ENCODE assay signal across 25 mouse cellular contexts in genomic region chr12:116368857-116369256, GRCm38 (mm10).
"Had no signal": no experiment of that assay in that cellular context is flagged by ENCODE, and none has a peak within 500 bp of the region (broad histone marks: within the 10 kb centered on the region; RNA-seq: fewer than 3 reads in every experiment).

No protein-coding gene starts in this region.

- DNase-seq: cerebellum, adult 9-11 months; cerebellum, postnatal 10 days; cerebellum, postnatal 14 days; cerebellum, postnatal 25 days; cerebellum, postnatal 36 days; embryo, embryonic 11 days; forebrain, postnatal 0 days; gastrocnemius, adult 2 months; gastrocnemius, postnatal 10 days; gastrocnemius, postnatal 14 days; gastrocnemius, postnatal 25 days; gastrocnemius, postnatal 36 days; heart, adult 11 months; heart, adult 18-20 months; heart, adult 2 months had no signal

- H3K4me1 ChIP-seq: embryonic facial prominence, embryonic 10.5 days; embryonic facial prominence, embryonic 12.5 days; embryonic facial prominence, embryonic 13.5 days; embryonic facial prominence, embryonic 15.5 days; forebrain, embryonic 10.5 days; forebrain, embryonic 12.5 days; forebrain, embryonic 13.5 days; forebrain, embryonic 15.5 days; heart, embryonic 10.5 days had no signal

- H3K27ac ChIP-seq: embryonic facial prominence, embryonic 10.5 days; embryonic facial prominence, embryonic 12.5 days; embryonic facial prominence, embryonic 13.5 days; embryonic facial prominence, embryonic 15.5 days; forebrain, embryonic 10.5 days; forebrain, embryonic 12.5 days; forebrain, embryonic 13.5 days; forebrain, embryonic 15.5 days; heart, adult 2 months; heart, embryonic 10.5 days had no signal

- H3K9me3 ChIP-seq: embryonic facial prominence, embryonic 10.5 days; embryonic facial prominence, embryonic 12.5 days; embryonic facial prominence, embryonic 13.5 days; embryonic facial prominence, embryonic 15.5 days; forebrain, embryonic 10.5 days; forebrain, embryonic 12.5 days; forebrain, embryonic 13.5 days; forebrain, embryonic 15.5 days; heart, embryonic 10.5 days had no signal

- H3K4me3 ChIP-seq: embryonic facial prominence, embryonic 10.5 days; embryonic facial prominence, embryonic 12.5 days; embryonic facial prominence, embryonic 13.5 days; embryonic facial prominence, embryonic 15.5 days; erythroblast, embryonic 14.5 days; forebrain, embryonic 10.5 days; forebrain, embryonic 12.5 days; forebrain, embryonic 13.5 days; forebrain, embryonic 15.5 days; gastrocnemius, adult 2 months; heart, adult 2 months; heart, embryonic 10.5 days had no signal

- H3K9ac ChIP-seq: embryonic facial prominence, embryonic 12.5 days; embryonic facial prominence, embryonic 13.5 days; embryonic facial prominence, embryonic 15.5 days; forebrain, embryonic 12.5 days; forebrain, embryonic 13.5 days; forebrain, embryonic 15.5 days; forebrain, postnatal 0 days had no signal

- H3K27me3 ChIP-seq: embryonic facial prominence, embryonic 12.5 days; embryonic facial prominence, embryonic 13.5 days; embryonic facial prominence, embryonic 15.5 days; forebrain, embryonic 12.5 days; forebrain, embryonic 13.5 days; forebrain, embryonic 15.5 days had no signal
